Mouse (Mus musculus): Measurements from ENCODE around the gene Gm765. TPM values are rescaled to one million over a fixed set of nuclear protein-coding genes. Genes with fewer than 3 reads are reported as not detected.

Gene Gm765
- not detected in 2 replicates for polyA plus RNA-seq (2014; fragmentation: Nextera tagmentation; extraction: Ambion mirVana)

DNA sequence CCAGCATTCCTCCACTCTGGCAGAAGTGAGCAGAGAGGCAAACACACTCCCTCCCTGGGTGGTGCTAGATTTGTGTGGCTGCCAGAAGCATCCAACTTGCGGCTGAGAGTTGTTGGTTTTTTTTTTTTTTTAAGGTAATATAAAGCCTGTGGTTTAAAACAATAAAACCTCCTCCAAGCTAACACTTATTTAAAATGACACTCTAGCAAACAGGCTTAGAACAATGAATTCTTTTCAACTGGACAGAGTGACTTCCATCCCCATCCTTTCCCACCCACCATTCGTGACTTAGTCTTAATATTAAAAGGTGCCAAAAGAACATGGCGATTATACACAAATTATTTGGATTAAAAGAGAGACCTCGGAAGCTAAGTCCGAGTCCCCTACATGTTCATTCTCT, at the start of gene Gm765:
TSS of gene Gm765 (minus strand) at position 101 of the 400 bp plus-strand sequence.
- DNase-seq (ENCODE audit: low spot score) (no peak), ATAC-seq (ENCODE audit: low FRiP score) (no peak)
- no peak within 1 kb of the TSS for H3K27ac ChIP-seq
- no peaks in the 10 kb centered on the region for H3K9me3 ChIP-seq (ENCODE audit: control insufficient read depth, low read length)
- H3K4me1 ChIP-seq (replicated peaks; ENCODE audit: control insufficient read depth, insufficient read depth, low read length) = no peaks in the 10 kb centered on the region
- H3K4me2 ChIP-seq (replicated peaks) = no peak within 1 kb of the TSS
- no peak within 1 kb of the TSS for H3K4me3 ChIP-seq (replicated peaks; ENCODE audit: low read length)
- H3K36me3 ChIP-seq (replicated peaks; ENCODE audit: control insufficient read depth, insufficient read depth) = no peaks in the 10 kb centered on the region
- H3K27me3 ChIP-seq (ENCODE audit: control insufficient read depth, insufficient read depth, low read length) = no peaks in the 10 kb centered on the region
- H3K9ac ChIP-seq = no peak within 1 kb of the TSS
- WGBS = 84% methylated on average over 5 of the region's 5 CpGs

DNA sequence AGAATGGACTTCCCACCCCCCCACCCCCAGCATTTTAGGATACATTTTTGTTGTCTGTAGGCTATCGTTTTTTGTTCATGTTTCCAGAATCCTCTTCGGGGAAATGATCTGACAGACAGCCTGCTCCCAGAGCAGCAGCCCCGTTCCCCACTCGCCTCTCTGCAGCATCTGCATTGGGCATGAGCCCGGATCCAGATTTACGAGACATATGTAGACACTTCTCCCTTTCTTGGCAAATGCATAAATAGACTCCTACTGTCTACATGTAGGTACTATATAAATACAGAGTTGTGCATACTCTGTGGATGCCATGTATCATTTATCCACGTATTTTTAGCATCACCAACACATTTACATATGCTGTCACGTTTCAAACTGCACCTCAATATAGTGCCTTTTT, 42.9 kb upstream of the Gm765 start:
- DNase-seq (ENCODE audit: low spot score) (no peak), ATAC-seq (ENCODE audit: low FRiP score) (no peak)
- 68% methylated on average over 8 of the region's 8 CpGs for WGBS
- Histone ChIP-seq H3K9ac (no peak overlapping the region), H3K4me1 (replicated peaks; ENCODE audit: control insufficient read depth, insufficient read depth, low read length) (peaks cover 4% of the 10 kb centered on the region; the same call in 1 of the 2 replicates), H3K27ac (no peak overlapping the region), H3K27me3 (ENCODE audit: control insufficient read depth, insufficient read depth, low read length) (no peaks in the 10 kb centered on the region), H3K4me3 (replicated peaks; ENCODE audit: low read length) (no peak overlapping the region), H3K36me3 (replicated peaks; ENCODE audit: control insufficient read depth, insufficient read depth) (no peaks in the 10 kb centered on the region), H3K4me2 (replicated peaks) (no peak overlapping the region), H3K9me3 (ENCODE audit: control insufficient read depth, low read length) (no peaks in the 10 kb centered on the region)

DNA sequence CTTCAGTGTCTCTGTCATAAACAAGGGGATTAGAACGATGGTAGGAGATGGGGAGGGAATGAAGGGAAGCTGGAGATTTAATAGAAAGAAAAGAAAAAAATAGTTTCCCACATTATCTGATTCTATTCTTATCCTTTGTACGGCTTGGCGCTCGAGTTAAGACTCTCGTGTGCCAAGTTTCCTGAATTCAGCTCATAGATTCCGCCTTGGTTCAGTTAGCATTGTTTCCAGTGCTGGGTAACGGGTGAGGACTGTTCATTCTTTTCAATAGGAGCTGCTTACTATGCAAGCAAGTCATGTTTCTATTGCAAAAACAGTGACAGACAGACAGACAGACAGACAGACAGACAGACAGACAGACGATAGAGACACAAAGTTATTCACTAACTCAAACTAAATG, 41.9 kb upstream of the Gm765 start:
- Histone ChIP-seq H3K4me2 (replicated peaks) (no peak overlapping the region), H3K9ac (no peak overlapping the region)

DNA sequence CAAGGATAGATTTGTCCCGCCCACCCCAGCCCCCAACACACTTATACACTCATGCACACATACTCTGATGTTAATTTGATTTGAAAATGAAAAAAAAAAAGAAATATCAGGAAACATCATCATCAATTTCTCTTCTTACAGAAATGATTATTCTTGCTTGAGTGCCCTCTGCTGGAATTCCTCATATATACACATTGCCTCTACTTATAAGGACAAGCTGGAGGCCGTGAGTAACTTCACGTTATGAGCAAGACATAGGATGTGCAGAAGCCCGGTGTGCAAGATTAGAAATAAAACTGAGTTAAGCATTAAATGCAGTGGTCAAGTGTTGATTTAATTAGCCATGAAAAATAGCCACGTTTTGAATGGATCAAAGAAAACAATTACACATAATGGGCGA, 40.9 kb upstream of the Gm765 start:
- Histone ChIP-seq H3K27ac (no peak overlapping the region), H3K36me3 (replicated peaks; ENCODE audit: control insufficient read depth, insufficient read depth) (no peaks in the 10 kb centered on the region), H3K4me1 (replicated peaks; ENCODE audit: control insufficient read depth, insufficient read depth, low read length) (peaks cover 4% of the 10 kb centered on the region; the same call in 1 of the 2 replicates), H3K4me2 (replicated peaks) (no peak overlapping the region), H3K9ac (no peak overlapping the region), H3K4me3 (replicated peaks; ENCODE audit: low read length) (no peak overlapping the region), H3K27me3 (ENCODE audit: control insufficient read depth, insufficient read depth, low read length) (no peaks in the 10 kb centered on the region), H3K9me3 (ENCODE audit: control insufficient read depth, low read length) (no peaks in the 10 kb centered on the region)
- DNase-seq (ENCODE audit: low spot score) (peak; percentile 68), ATAC-seq (ENCODE audit: low FRiP score) (no peak)
- WGBS = 50% methylated on average over 6 of the region's 6 CpGs

More for the DNA sequence above, 41.9 kb upstream of the Gm765 start:
- no peaks in the 10 kb centered on the region for H3K9me3 ChIP-seq (ENCODE audit: control insufficient read depth, low read length)
- H3K4me1 ChIP-seq (replicated peaks; ENCODE audit: control insufficient read depth, insufficient read depth, low read length) = peaks cover 4% of the 10 kb centered on the region; the same call in 1 of the 2 replicates
- ATAC-seq (ENCODE audit: low FRiP score) (no peak), DNase-seq (ENCODE audit: low spot score) (no peak)
- H3K27ac ChIP-seq = no peak overlapping the region
- WGBS = 43% methylated on average over 8 of the region's 8 CpGs
- H3K36me3 ChIP-seq (replicated peaks; ENCODE audit: control insufficient read depth, insufficient read depth) = no peaks in the 10 kb centered on the region
- no peaks in the 10 kb centered on the region for H3K27me3 ChIP-seq (ENCODE audit: control insufficient read depth, insufficient read depth, low read length)
- H3K4me3 ChIP-seq (replicated peaks; ENCODE audit: low read length) = no peak overlapping the region

DNA sequence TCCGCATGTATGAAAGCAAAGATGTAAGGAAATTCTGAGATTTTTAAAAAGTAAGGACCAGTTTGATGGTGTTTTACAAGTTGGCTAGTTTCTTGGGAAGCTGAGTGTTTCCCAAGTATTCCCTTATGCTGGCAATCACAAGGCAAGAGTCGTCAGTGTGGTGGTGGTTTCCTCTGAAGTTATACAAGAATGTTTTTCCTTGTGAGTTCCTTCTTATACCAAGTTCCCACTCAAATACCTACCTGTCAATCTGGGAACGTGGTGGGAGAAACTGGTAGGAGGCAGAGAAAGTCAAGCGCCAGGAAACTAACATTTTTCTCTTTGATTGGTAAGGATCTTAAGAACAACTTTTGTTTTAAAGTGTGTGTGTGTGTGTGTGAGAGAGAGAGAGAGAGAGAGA, 23.6 kb upstream of the Gm765 start:
- Histone ChIP-seq H3K9me3 (ENCODE audit: control insufficient read depth, low read length) (no peaks in the 10 kb centered on the region), H3K4me2 (replicated peaks) (no peak overlapping the region), H3K36me3 (replicated peaks; ENCODE audit: control insufficient read depth, insufficient read depth) (no peaks in the 10 kb centered on the region), H3K4me3 (replicated peaks; ENCODE audit: low read length) (no peak overlapping the region), H3K27ac (no peak overlapping the region), H3K9ac (no peak overlapping the region), H3K4me1 (replicated peaks; ENCODE audit: control insufficient read depth, insufficient read depth, low read length) (no peaks in the 10 kb centered on the region), H3K27me3 (ENCODE audit: control insufficient read depth, insufficient read depth, low read length) (no peaks in the 10 kb centered on the region)
- DNase-seq (ENCODE audit: low spot score) = no peak
- ATAC-seq (ENCODE audit: low FRiP score) = no peak
- 87% methylated on average over 4 of the region's 4 CpGs for WGBS

DNA sequence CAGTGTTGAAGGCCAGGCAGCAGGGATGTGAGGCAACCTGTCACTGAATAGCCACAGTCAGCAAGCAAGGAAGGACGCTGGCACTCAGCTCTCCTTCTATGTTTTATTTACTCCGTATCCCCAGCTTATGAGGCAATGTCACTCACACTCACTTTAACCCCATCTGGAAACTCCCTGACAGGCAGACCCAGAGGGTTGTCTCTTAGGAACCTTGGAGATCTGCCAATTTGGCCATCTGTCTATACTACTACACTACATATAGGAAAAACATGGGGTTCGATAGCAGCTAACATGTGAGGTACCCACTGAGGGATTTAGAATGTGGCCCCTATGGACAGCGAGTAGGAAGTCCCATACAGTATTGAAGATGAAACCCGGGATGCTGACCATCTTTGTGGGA, 12.7 kb upstream of the Gm765 start:
- no peaks in the 10 kb centered on the region for H3K9me3 ChIP-seq (ENCODE audit: control insufficient read depth, low read length)
- no peak overlapping the region for H3K4me2 ChIP-seq (replicated peaks)
- no peaks in the 10 kb centered on the region for H3K4me1 ChIP-seq (replicated peaks; ENCODE audit: control insufficient read depth, insufficient read depth, low read length)
- H3K27ac ChIP-seq = no peak overlapping the region
- no peak overlapping the region for H3K4me3 ChIP-seq (replicated peaks; ENCODE audit: low read length)
- H3K27me3 ChIP-seq (ENCODE audit: control insufficient read depth, insufficient read depth, low read length) = no peaks in the 10 kb centered on the region
- no peaks in the 10 kb centered on the region for H3K36me3 ChIP-seq (replicated peaks; ENCODE audit: control insufficient read depth, insufficient read depth)
- ATAC-seq (ENCODE audit: low FRiP score) (no peak), DNase-seq (ENCODE audit: low spot score) (no peak)
- H3K9ac ChIP-seq = no peak overlapping the region
- WGBS = 68% methylated on average over 5 of the region's 5 CpGs

DNA sequence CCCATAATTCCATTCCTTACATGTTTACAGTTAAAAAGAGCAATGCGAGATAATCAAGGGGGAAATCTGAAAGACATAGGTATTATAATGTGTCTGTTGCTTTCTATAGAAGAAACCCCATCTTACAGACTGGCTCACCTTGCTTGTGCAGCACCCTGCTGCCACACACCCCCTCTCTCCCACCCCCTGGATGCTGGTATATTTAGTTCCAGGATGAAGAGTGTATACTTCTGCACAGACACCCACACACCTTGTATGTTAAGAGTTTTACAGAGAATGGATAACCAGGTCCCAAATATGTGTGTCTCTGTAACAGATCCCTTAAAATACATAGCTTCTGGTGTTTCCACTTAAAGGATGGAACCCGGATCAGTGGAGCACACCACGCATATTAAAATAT, 10.7 kb upstream of the Gm765 start:
- ATAC-seq (ENCODE audit: low FRiP score) (no peak), DNase-seq (ENCODE audit: low spot score) (no peak)
- Histone ChIP-seq H3K9ac (no peak overlapping the region), H3K27ac (no peak overlapping the region), H3K36me3 (replicated peaks; ENCODE audit: control insufficient read depth, insufficient read depth) (no peaks in the 10 kb centered on the region), H3K9me3 (ENCODE audit: control insufficient read depth, low read length) (no peaks in the 10 kb centered on the region), H3K4me1 (replicated peaks; ENCODE audit: control insufficient read depth, insufficient read depth, low read length) (no peaks in the 10 kb centered on the region), H3K4me3 (replicated peaks; ENCODE audit: low read length) (no peak overlapping the region), H3K4me2 (replicated peaks) (no peak overlapping the region), H3K27me3 (ENCODE audit: control insufficient read depth, insufficient read depth, low read length) (no peaks in the 10 kb centered on the region)
- WGBS = 96% methylated on average over 3 of the region's 3 CpGs

DNA sequence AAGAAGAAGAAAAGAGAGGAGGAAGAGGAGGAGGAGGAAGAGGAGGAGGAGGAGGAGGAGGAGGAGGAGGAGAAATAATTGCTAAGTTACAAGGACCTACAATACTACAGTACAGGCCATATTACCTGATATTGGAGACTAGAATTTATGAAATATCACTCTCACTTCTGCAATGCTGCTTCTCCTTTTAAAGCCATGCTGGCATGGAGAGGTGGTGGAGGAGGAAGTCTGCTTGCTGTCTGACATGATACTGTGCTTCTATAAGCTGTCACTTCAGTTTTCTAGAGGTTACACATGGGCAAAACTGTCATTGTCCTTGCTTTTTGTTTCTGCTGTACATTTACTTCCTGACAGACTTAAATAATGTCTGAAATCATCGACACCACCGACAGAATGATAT, 9.8 kb downstream of the Gm765 start:
- Histone ChIP-seq H3K9me3 (ENCODE audit: control insufficient read depth, low read length) (no peaks in the 10 kb centered on the region), H3K4me2 (replicated peaks) (no peak overlapping the region), H3K27me3 (ENCODE audit: control insufficient read depth, insufficient read depth, low read length) (no peaks in the 10 kb centered on the region), H3K27ac (no peak overlapping the region), H3K4me3 (replicated peaks; ENCODE audit: low read length) (no peak overlapping the region), H3K4me1 (replicated peaks; ENCODE audit: control insufficient read depth, insufficient read depth, low read length) (no peaks in the 10 kb centered on the region), H3K9ac (no peak overlapping the region), H3K36me3 (replicated peaks; ENCODE audit: control insufficient read depth, insufficient read depth) (no peaks in the 10 kb centered on the region)
- 82% methylated on average over 2 of the region's 2 CpGs for WGBS
- no peak for DNase-seq (ENCODE audit: low spot score)
- ATAC-seq (ENCODE audit: low FRiP score) = no peak

DNA sequence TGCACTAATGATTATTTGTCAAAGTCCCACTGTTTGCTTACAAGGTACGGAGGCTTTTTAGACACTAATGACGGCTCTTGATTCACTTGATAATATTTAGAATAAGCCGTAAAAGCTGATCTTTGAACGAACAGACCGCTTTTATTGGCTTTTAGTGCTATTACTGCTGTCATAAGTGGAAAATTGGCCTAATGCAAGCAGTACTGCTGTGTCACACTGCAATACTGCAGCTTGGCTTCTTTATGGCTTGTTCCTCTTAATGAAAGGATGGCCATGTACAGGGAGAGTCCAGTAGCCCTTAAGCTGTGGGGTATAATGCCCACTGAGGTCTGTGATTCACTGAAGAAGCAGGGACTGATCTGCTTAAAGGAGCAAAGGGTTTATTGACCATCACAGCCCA, 30.9 kb downstream of the Gm765 start:
- 90% methylated on average over 5 of the region's 5 CpGs for WGBS
- Histone ChIP-seq H3K4me2 (replicated peaks) (no peak overlapping the region), H3K4me3 (replicated peaks; ENCODE audit: low read length) (no peak overlapping the region), H3K36me3 (replicated peaks; ENCODE audit: control insufficient read depth, insufficient read depth) (no peaks in the 10 kb centered on the region), H3K27me3 (ENCODE audit: control insufficient read depth, insufficient read depth, low read length) (no peaks in the 10 kb centered on the region), H3K9ac (no peak overlapping the region), H3K27ac (no peak overlapping the region), H3K9me3 (ENCODE audit: control insufficient read depth, low read length) (no peaks in the 10 kb centered on the region), H3K4me1 (replicated peaks; ENCODE audit: control insufficient read depth, insufficient read depth, low read length) (no peaks in the 10 kb centered on the region)
- DNase-seq (ENCODE audit: low spot score) = no peak
- ATAC-seq (ENCODE audit: low FRiP score) = no peak

DNA sequence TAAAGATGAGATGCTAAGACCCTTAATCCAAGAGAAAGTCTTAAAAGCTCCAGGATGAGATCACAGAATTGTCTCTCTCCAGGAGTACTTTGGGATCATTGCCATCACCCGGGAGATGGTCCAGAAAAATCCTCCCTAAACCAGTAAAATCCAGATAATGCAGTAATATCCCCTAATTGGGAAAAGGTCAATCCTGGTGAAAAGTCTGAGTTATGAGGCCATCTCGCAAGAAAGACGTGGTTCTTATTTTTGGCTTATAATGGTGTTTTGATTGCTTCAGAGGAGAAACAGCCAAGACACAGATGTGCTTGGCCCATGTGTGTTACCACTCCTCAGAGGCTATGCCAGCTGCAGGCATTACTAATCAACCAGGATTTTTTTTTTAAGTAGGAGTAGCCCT, 34.9 kb downstream of the Gm765 start:
- no peak for ATAC-seq (ENCODE audit: low FRiP score)
- H3K4me1 ChIP-seq (replicated peaks; ENCODE audit: control insufficient read depth, insufficient read depth, low read length) = no peaks in the 10 kb centered on the region
- WGBS = 83% methylated on average over 3 of the region's 3 CpGs
- H3K36me3 ChIP-seq (replicated peaks; ENCODE audit: control insufficient read depth, insufficient read depth) = no peaks in the 10 kb centered on the region
- DNase-seq (ENCODE audit: low spot score) = no peak
- H3K9me3 ChIP-seq (ENCODE audit: control insufficient read depth, low read length) = no peaks in the 10 kb centered on the region
- no peak overlapping the region for H3K4me2 ChIP-seq (replicated peaks)
- no peaks in the 10 kb centered on the region for H3K27me3 ChIP-seq (ENCODE audit: control insufficient read depth, insufficient read depth, low read length)
- H3K27ac ChIP-seq = no peak overlapping the region
- no peak overlapping the region for H3K9ac ChIP-seq
- H3K4me3 ChIP-seq (replicated peaks; ENCODE audit: low read length) = no peak overlapping the region

Measured in hindbrain, embryonic 14.5 days (tissue).